Mouse (Mus musculus): ENCODE data around the gene Cpsf4l. TPM values are rescaled to one million over a fixed set of nuclear protein-coding genes. Genes with fewer than 3 reads are reported as not detected.
A peak's percentile ranks its signal among the peaks of the same experiment; 100 is the strongest.

Cpsf4l gene
- polyA plus RNA-seq (2012; ENCODE audit: insufficient read depth, low replicate concordance): not detected in 2 replicates

- TF ChIP-seq FLI1 (IDR thresholded peaks at IDR 0.05; ENCODE audit: low read length) (no peak), GATA1 (IDR thresholded peaks at IDR 0.05; ENCODE audit: borderline replicate concordance, low read length) (no peak)
- Histone ChIP-seq H3K4me1 (peaks cover 22% of the 10 kb centered on the region), H3K36me3 (replicated peaks; ENCODE audit: low read length) (peaks cover 15% of the 10 kb centered on the region), H3K9me3 (0 out of 2 replicates have a peak, but pooled peaks cover 4% of the 10 kb centered on the region), H3K27me3 (replicated peaks) (peaks cover 8% of the 10 kb centered on the region), H3K4me3 (replicated peaks) (no peak within 1 kb of the TSS)
Measured at GRCm38 (mm10) chr11:113709731-113710256, at the start of gene Cpsf4l. Cpsf4l (minus strand) TSS chr11:113710017.

DNA sequence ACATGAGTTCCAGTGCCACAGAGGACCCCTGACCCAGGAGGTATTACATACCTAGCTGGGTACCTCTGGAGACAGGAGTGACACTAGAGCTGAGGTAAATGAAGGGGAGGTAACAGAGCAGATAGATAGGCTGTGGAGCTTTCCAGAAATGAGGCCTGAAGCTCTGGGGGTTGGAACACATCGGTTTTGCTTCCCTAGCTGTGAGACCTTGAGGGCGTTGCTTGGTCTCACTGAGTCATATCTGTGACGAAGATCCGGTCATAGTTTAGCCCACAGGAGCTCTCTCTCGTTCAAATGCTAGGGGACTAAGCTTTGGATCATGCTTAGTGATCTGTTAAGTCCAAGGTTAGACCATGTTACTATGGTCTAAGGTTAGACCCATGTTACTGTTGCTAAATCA, 49.0 kb upstream of the Cpsf4l start:
- peaks cover 44% of the 10 kb centered on the region for H3K27me3 ChIP-seq (replicated peaks)
- peaks cover 3% of the 10 kb centered on the region; the same call in 1 of the 2 replicates for H3K4me1 ChIP-seq
- no peaks in the 10 kb centered on the region for H3K9me3 ChIP-seq
- TF ChIP-seq GATA1 (IDR thresholded peaks at IDR 0.05; ENCODE audit: borderline replicate concordance, low read length): no peak
- TF ChIP-seq FLI1 (IDR thresholded peaks at IDR 0.05; ENCODE audit: low read length): no peak
- H3K36me3 ChIP-seq (replicated peaks; ENCODE audit: low read length): no peaks in the 10 kb centered on the region
- no peak overlapping the region for H3K4me3 ChIP-seq (replicated peaks)

DNA sequence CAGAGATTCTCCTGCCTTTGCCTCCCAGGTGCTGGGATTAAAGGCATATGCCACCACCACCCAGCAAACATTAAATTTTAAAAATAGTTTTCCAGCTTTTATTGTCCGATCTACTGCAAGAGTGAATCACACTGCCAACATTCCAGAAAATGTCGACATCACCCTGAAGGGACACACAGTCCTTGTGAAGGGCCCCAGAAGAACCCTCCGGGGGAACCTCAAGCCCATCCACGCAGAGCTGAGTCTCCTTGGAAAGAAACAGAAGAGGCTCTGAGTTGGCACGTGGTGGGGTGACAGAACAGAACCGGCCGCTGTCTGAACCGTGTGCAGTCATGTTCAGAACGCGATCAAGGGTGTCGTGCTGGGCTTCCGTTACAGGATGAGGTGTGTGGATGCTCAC, 46.8 kb upstream of the Cpsf4l start:
- no peak overlapping the region for H3K4me3 ChIP-seq (replicated peaks)
- no peak for TF ChIP-seq GATA1 (IDR thresholded peaks at IDR 0.05; ENCODE audit: borderline replicate concordance, low read length)
- no peak for TF ChIP-seq FLI1 (IDR thresholded peaks at IDR 0.05; ENCODE audit: low read length)
- peaks cover 10% of the 10 kb centered on the region for H3K4me1 ChIP-seq
- H3K27me3 ChIP-seq (replicated peaks): peaks cover 33% of the 10 kb centered on the region
- no peaks in the 10 kb centered on the region for H3K9me3 ChIP-seq
- no peaks in the 10 kb centered on the region for H3K36me3 ChIP-seq (replicated peaks; ENCODE audit: low read length)

- TF ChIP-seq FLI1 (IDR thresholded peaks at IDR 0.05; ENCODE audit: low read length): no peak
- H3K4me1 ChIP-seq: peaks cover 15% of the 10 kb centered on the region
- H3K4me3 ChIP-seq (replicated peaks): no peak overlapping the region
- H3K9me3 ChIP-seq: no peaks in the 10 kb centered on the region
- no peaks in the 10 kb centered on the region for H3K36me3 ChIP-seq (replicated peaks; ENCODE audit: low read length)
- H3K27me3 ChIP-seq (replicated peaks): peaks cover 36% of the 10 kb centered on the region
Measured at GRCm38 (mm10) chr11:113755878-113756277, 46.1 kb upstream of the Cpsf4l start.

GRCm38 (mm10) chr11:113754845-113755244, 45.0 kb upstream of the Cpsf4l start:
- peaks cover 33% of the 10 kb centered on the region for H3K27me3 ChIP-seq (replicated peaks)
- TF ChIP-seq GATA1 (IDR thresholded peaks at IDR 0.05; ENCODE audit: borderline replicate concordance, low read length) (no peak), FLI1 (IDR thresholded peaks at IDR 0.05; ENCODE audit: low read length) (no peak)
- no peaks in the 10 kb centered on the region for H3K36me3 ChIP-seq (replicated peaks; ENCODE audit: low read length)
- H3K9me3 ChIP-seq: no peaks in the 10 kb centered on the region
- peaks cover 25% of the 10 kb centered on the region for H3K4me1 ChIP-seq
- no peak overlapping the region for H3K4me3 ChIP-seq (replicated peaks)

DNA sequence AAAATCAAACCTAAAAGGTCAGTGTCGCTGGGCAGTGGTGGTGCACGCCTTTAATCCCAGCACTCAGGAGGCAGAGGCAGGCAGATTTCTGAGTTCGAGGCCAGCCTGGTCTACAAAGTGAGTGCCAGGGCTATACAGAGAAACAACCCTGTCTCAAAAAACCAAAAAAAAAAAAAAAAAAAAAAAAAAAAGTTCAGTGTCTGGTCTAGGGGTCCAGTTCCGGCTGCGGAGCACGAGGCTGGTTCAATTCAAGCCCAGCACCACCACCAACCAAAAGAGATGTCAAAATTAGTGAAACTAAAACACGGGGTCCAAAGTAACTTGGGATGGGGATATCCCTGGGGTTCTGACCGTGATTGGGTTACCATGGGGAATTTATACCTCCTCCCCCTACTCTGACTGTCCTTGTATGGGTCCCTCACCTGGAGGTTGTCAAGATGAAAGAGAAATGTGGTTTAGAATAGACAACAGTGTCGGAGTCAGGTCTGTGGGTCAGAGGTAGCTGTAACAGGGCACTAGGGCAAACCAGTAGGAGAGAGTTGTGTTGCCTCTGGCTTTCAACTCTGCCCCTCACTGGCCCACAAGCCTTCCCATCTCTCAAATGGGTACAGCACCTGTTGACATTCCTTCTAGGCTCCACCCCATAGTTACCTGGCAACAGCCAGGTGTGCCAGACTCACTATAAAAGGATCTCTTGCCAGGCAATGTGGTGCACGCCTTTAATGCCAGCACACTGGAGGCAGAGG, 43.0 kb upstream of the Cpsf4l start:
- Histone ChIP-seq H3K36me3 (replicated peaks; ENCODE audit: low read length) (no peaks in the 10 kb centered on the region), H3K4me3 (replicated peaks) (peak overlapping the region; percentile 97), H3K9me3 (no peaks in the 10 kb centered on the region), H3K27me3 (replicated peaks) (peaks cover 26% of the 10 kb centered on the region), H3K4me1 (peaks cover 45% of the 10 kb centered on the region)
- no peak for TF ChIP-seq FLI1 (IDR thresholded peaks at IDR 0.05; ENCODE audit: low read length)
- no peak for TF ChIP-seq GATA1 (IDR thresholded peaks at IDR 0.05; ENCODE audit: borderline replicate concordance, low read length)

GRCm38 (mm10) chr11:113752158-113752661, 42.4 kb upstream of the Cpsf4l start:
- Histone ChIP-seq H3K4me3 (replicated peaks) (peak overlapping the region; percentile 97), H3K4me1 (peaks cover 52% of the 10 kb centered on the region)

GRCm38 (mm10) chr11:113751484-113752084, 41.8 kb upstream of the Cpsf4l start, which contains the start of gene Cdc42ep4:
Cdc42ep4 (minus strand) TSS chr11:113751881.
- peaks cover 58% of the 10 kb centered on the region for H3K4me1 ChIP-seq
- TF ChIP-seq GATA1 (IDR thresholded peaks at IDR 0.05; ENCODE audit: borderline replicate concordance, low read length): no peak
- TF ChIP-seq FLI1 (IDR thresholded peaks at IDR 0.05; ENCODE audit: low read length): no peak
- H3K36me3 ChIP-seq (replicated peaks; ENCODE audit: low read length): no peaks in the 10 kb centered on the region
- H3K9me3 ChIP-seq: no peaks in the 10 kb centered on the region
- H3K27me3 ChIP-seq (replicated peaks): peaks cover 22% of the 10 kb centered on the region
- H3K4me3 ChIP-seq (replicated peaks): peak within 1 kb of the TSS; percentile 97

More at GRCm38 (mm10) chr11:113752158-113752661, 42.4 kb upstream of the Cpsf4l start:
- Histone ChIP-seq H3K36me3 (replicated peaks; ENCODE audit: low read length) (no peaks in the 10 kb centered on the region), H3K27me3 (replicated peaks) (peaks cover 26% of the 10 kb centered on the region), H3K9me3 (no peaks in the 10 kb centered on the region)
- no peak for TF ChIP-seq GATA1 (IDR thresholded peaks at IDR 0.05; ENCODE audit: borderline replicate concordance, low read length)
- TF ChIP-seq FLI1 (IDR thresholded peaks at IDR 0.05; ENCODE audit: low read length): no peak

DNA sequence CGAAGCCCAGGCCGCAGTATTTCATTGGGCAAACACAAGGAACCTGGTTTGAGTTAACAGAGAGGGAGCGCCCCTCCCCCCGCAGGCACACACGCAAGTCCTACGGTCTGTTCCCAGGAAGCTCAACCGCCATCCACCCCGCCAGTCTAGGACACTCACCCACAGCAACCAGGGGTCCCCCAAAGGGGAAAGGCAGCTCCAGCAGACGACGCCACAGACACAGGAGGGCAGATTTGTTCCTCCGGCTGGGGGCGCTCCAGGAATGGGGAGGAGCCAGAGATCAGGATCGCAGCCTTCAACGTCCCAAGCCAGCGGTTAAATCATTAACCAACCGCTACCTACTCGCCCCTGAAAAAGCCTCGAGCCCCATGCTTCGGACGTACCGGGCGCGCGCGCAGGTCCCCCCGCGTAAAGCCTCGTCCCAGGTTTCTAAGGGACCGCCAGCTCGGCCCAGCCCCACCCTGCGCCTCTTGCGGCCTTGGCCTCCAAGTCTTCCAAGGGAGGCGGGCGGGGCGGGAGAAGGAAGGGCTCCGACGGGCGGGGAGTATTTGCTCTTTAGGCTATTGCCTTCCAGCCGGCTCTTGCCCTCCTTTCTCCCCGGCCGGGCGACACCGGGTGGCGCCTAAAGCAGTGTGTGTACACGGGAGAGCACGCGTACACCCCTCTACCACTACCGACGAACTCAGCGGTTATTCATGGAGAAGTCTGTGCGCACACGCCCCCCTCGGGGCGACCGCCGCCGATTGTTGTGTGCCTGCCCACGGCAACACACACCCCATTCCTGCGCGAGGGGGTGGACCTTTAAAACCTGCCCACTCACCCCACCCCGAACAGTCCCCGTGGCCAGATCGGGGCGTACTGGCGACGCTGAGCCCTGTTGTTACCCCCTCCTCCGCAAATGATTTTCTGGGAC, 41.0 kb upstream of the Cpsf4l start:
- no peak for TF ChIP-seq FLI1 (IDR thresholded peaks at IDR 0.05; ENCODE audit: low read length)
- TF ChIP-seq GATA1 (IDR thresholded peaks at IDR 0.05; ENCODE audit: borderline replicate concordance, low read length): no peak
- no peaks in the 10 kb centered on the region for H3K36me3 ChIP-seq (replicated peaks; ENCODE audit: low read length)
- H3K9me3 ChIP-seq: no peaks in the 10 kb centered on the region
- H3K4me1 ChIP-seq: peaks cover 65% of the 10 kb centered on the region
- peak overlapping the region; percentile 97 for H3K4me3 ChIP-seq (replicated peaks)
- peaks cover 22% of the 10 kb centered on the region for H3K27me3 ChIP-seq (replicated peaks)
